Mouse (Mus musculus) hindbrain, embryonic 16.5 days (tissue): ENCODE data around the gene Glmp. TPM values are rescaled to one million over a fixed set of nuclear protein-coding genes. Genes with fewer than 3 reads are reported as not detected.

ENCODE experiments used
- polyA plus RNA-seq: library from polyadenylated mRNA; unstranded; fragments of >200 nt; fragmentation: Nextera tagmentation; extraction: Ambion mirVana; gene quantifications from 2 replicates; pipeline ENCODE4 v1.2.1, GENCODE M21; 2015

Glmp gene
- polyA plus RNA-seq, 1 experiment from 2014 or later, result 127 TPM

Other genes starting within 250 kb of the Glmp start
- gene Ttc24, start 246.7 kb upstream of the Glmp start, polyA plus RNA-seq, result not detected in 2 replicates
- gene Iqgap3, start 243.1 kb upstream of the Glmp start, polyA plus RNA-seq, result 2.8 and 3.8 TPM in 2 replicates
- gene Mef2d, start 182.7 kb upstream of the Glmp start, polyA plus RNA-seq, result 16.4 and 24.1 TPM in 2 replicates
- 0.52 and 0.99 TPM in 2 replicates for gene Rhbg, start 70.3 kb upstream of the Glmp start, polyA plus RNA-seq
- gene Gm38392, start 37.8 kb upstream of the Glmp start, polyA plus RNA-seq, result not detected in 2 replicates
- 6.8 and 10.2 TPM in 2 replicates for gene Tsacc, start 28.0 kb upstream of the Glmp start, polyA plus RNA-seq
- gene Cct3, start 27.9 kb upstream of the Glmp start, polyA plus RNA-seq, result 444 and 454 TPM in 2 replicates
- 1.3 TPM in 2 replicates for gene Tmem79, start 11.1 kb downstream of the Glmp start, polyA plus RNA-seq
- gene Smg5, start 11.2 kb downstream of the Glmp start, polyA plus RNA-seq, result 49.7 and 61.5 TPM in 2 replicates
- 2.9 and 3.1 TPM in 2 replicates for gene Paqr6, start 39.6 kb downstream of the Glmp start, polyA plus RNA-seq
- 0.09 and 0.10 TPM in 2 replicates for gene Bglap3, start 47.7 kb downstream of the Glmp start, polyA plus RNA-seq
- not detected in 2 replicates for gene Bglap2, start 53.7 kb downstream of the Glmp start, polyA plus RNA-seq
- not detected in 2 replicates for gene Bglap, start 59.4 kb downstream of the Glmp start, polyA plus RNA-seq
- 30.6 and 34.4 TPM in 2 replicates for gene Pmf1, start 85.3 kb downstream of the Glmp start, polyA plus RNA-seq
- gene Slc25a44, start 100.1 kb downstream of the Glmp start, polyA plus RNA-seq, result 40.3 and 42.3 TPM in 2 replicates
- gene Sema4a, start 136.2 kb downstream of the Glmp start, polyA plus RNA-seq, result 32.3 and 32.8 TPM in 2 replicates
- 62.3 and 70.4 TPM in 2 replicates for gene Lmna, start 184.9 kb downstream of the Glmp start, polyA plus RNA-seq
- gene Mex3a, start 207.4 kb downstream of the Glmp start, polyA plus RNA-seq, result 20.4 and 22.1 TPM in 2 replicates
- gene Rab25, start 223.3 kb downstream of the Glmp start, polyA plus RNA-seq, result 0.15 TPM in 1 of 2 replicates, not detected in the other
- gene Lamtor2, start 228.1 kb downstream of the Glmp start, polyA plus RNA-seq, result 184 and 218 TPM in 2 replicates
- 40.1 and 44.4 TPM in 2 replicates for gene Ubqln4, start 228.7 kb downstream of the Glmp start, polyA plus RNA-seq